Mouse (Mus musculus) heart, embryonic 13.5 days (tissue): Measurements from ENCODE around the gene Rom1. TPM values are rescaled to one million over a fixed set of nuclear protein-coding genes. Genes with fewer than 3 reads are reported as not detected.
"Not testable (repeated sequence)": the region's sequence is repeated elsewhere in the genome, so short reads cannot be mapped to it uniquely, and the experiment has no call there.

Experiments
- ATAC-seq: fragments of 200-750 bp; cut with Nextera tagmentation; 2 replicates; pipeline ENCODE4 v1.8.0; 2017; ENCODE audit warnings: moderate TSS enrichment; ENCODE audit not compliant: insufficient number of reproducible peaks, low FRiP score, low TSS enrichment; ENCODE audit errors: extremely low read depth
- H3K27ac ChIP-seq: fragments of 300-500 bp; sonication (generic); replicated peaks from 2 replicates; pipeline ENCODE4 v1.5.1; 2015; ENCODE audit warnings: moderate library complexity, mild to moderate bottlenecking, inconsistent platforms
- H3K27me3 ChIP-seq: fragments of 300-500 bp; sonication (generic); replicated peaks from 2 replicates; pipeline ENCODE4 v1.6.1; 2015; ENCODE audit warnings: mild to moderate bottlenecking, inconsistent platforms
- H3K36me3 ChIP-seq: fragments of 300-500 bp; sonication (generic); 2 replicates; pipeline ENCODE4 v1.6.1; 2015; ENCODE audit warnings: mild to moderate bottlenecking, inconsistent platforms
- H3K4me1 ChIP-seq: fragments of 300-500 bp; sonication (generic); 2 replicates; pipeline ENCODE4 v1.6.1; 2015; ENCODE audit warnings: inconsistent platforms
- H3K4me2 ChIP-seq: fragments of 300-500 bp; sonication (generic); 2 replicates; pipeline ENCODE4 v1.6.1; 2015; ENCODE audit warnings: inconsistent platforms, mild to moderate bottlenecking, moderate library complexity
- H3K4me3 ChIP-seq: fragments of 300-500 bp; sonication (generic); 2 replicates; pipeline ENCODE4 v1.5.1; 2015; ENCODE audit warnings: moderate library complexity, mild to moderate bottlenecking, inconsistent platforms
- H3K9ac ChIP-seq: fragments of 300-500 bp; sonication (generic); 2 replicates; pipeline ENCODE4 v1.6.1; 2015; ENCODE audit warnings: inconsistent platforms, mild to moderate bottlenecking, moderate library complexity
- H3K9me3 ChIP-seq: fragments of 300-500 bp; sonication (generic); 2 replicates; pipeline ENCODE4 v1.6.1; 2016; ENCODE audit warnings: inconsistent platforms
- WGBS: fragments of 180-500 bp; shearing (Covaris S2); methylation state at CpG from one replicate; pipeline ENCODE4 v1.1.7; 2015; ENCODE audit warnings: mixed read lengths; 5-methylcytosine and 5-hydroxymethylcytosine counted together
- polyA plus RNA-seq: library from polyadenylated mRNA; unstranded; fragments of >200 nt; fragmentation: Nextera tagmentation; extraction: Ambion mirVana; gene quantifications from 2 replicates; pipeline ENCODE4 v1.2.1, GENCODE M21; 2015

The Rom1 gene
- polyA plus RNA-seq, 1 experiment from 2014 or later: 2.7 TPM

GRCm38 (mm10) chr19:8920073-8920736 is 9.0 kb downstream of the Rom1 start, which contains the start of gene B3gat3:
TSS of gene B3gat3 (plus strand) at chr19:8920374.
- peak; percentile 95 for ATAC-seq
- Histone ChIP-seq H3K36me3 (peaks cover 37% of the 10 kb centered on the region), H3K4me3 (peak within 1 kb of the TSS; percentile 72), H3K4me2 (peak within 1 kb of the TSS; percentile 91), H3K9ac (peak within 1 kb of the TSS; percentile 91), H3K9me3 (no peaks in the 10 kb centered on the region), H3K27me3 (no peaks in the 10 kb centered on the region), H3K4me1 (peaks cover 15% of the 10 kb centered on the region), H3K27ac (peak within 1 kb of the TSS; percentile 89)
- 3% methylated on average over 43 of the region's 50 CpGs for WGBS

GRCm38 (mm10) chr19:8919684-8920072 is 9.5 kb downstream of the Rom1 start:
- H3K9ac ChIP-seq: peak overlapping the region; percentile 91

GRCm38 (mm10) chr19:8919000-8919399 is 10.2 kb downstream of the Rom1 start:
- ATAC-seq: no peak
- no peak overlapping the region for H3K4me3 ChIP-seq

More at GRCm38 (mm10) chr19:8919684-8920072, 9.5 kb downstream of the Rom1 start:
- WGBS: 52% methylated on average over 6 of the region's 6 CpGs
- Histone ChIP-seq H3K27ac (peak overlapping the region; percentile 89), H3K9me3 (no peaks in the 10 kb centered on the region), H3K4me2 (peak overlapping the region; percentile 91), H3K36me3 (peaks cover 41% of the 10 kb centered on the region), H3K4me3 (peak overlapping the region; percentile 72), H3K27me3 (no peaks in the 10 kb centered on the region), H3K4me1 (peaks cover 15% of the 10 kb centered on the region)
- ATAC-seq: no peak

GRCm38 (mm10) chr19:8914212-8914611 is 14.9 kb downstream of the Rom1 start:
- H3K27me3 ChIP-seq: no peaks in the 10 kb centered on the region
- H3K4me2 ChIP-seq: no peak overlapping the region
- H3K27ac ChIP-seq: no peak overlapping the region
- ATAC-seq: no peak
- no peak overlapping the region for H3K4me3 ChIP-seq
- WGBS: 92% methylated on average over 3 of the region's 3 CpGs
- no peaks in the 10 kb centered on the region for H3K9me3 ChIP-seq
- peaks cover 81% of the 10 kb centered on the region for H3K36me3 ChIP-seq
- H3K9ac ChIP-seq: no peak overlapping the region
- H3K4me1 ChIP-seq: no peaks in the 10 kb centered on the region

More at GRCm38 (mm10) chr19:8919000-8919399, 10.2 kb downstream of the Rom1 start:
- no peaks in the 10 kb centered on the region for H3K9me3 ChIP-seq
- peaks cover 15% of the 10 kb centered on the region for H3K4me1 ChIP-seq
- H3K4me2 ChIP-seq: no peak overlapping the region
- WGBS: 92% methylated on average over 3 of the region's 3 CpGs
- no peaks in the 10 kb centered on the region for H3K27me3 ChIP-seq
- H3K36me3 ChIP-seq: peaks cover 48% of the 10 kb centered on the region
- no peak overlapping the region for H3K9ac ChIP-seq
- H3K27ac ChIP-seq: no peak overlapping the region

GRCm38 (mm10) chr19:8911810-8912209 is 17.3 kb downstream of the Rom1 start:
- Histone ChIP-seq H3K9me3 (no peaks in the 10 kb centered on the region), H3K27me3 (no peaks in the 10 kb centered on the region), H3K4me3 (no peak overlapping the region), H3K36me3 (peaks cover 100% of the 10 kb centered on the region), H3K9ac (no peak overlapping the region), H3K27ac (no peak overlapping the region), H3K4me2 (no peak overlapping the region), H3K4me1 (no peaks in the 10 kb centered on the region)
- WGBS: 90% methylated on average over 5 of the region's 5 CpGs
- ATAC-seq: no peak

- H3K4me3 ChIP-seq: no peak overlapping the region
- H3K4me2 ChIP-seq: no peak overlapping the region
- no peak overlapping the region for H3K9ac ChIP-seq
- no peak for ATAC-seq
- peaks cover 98% of the 10 kb centered on the region for H3K36me3 ChIP-seq
- 89% methylated on average over 6 of the region's 6 CpGs for WGBS
- no peak overlapping the region for H3K27ac ChIP-seq
- H3K9me3 ChIP-seq: no peaks in the 10 kb centered on the region
- H3K4me1 ChIP-seq: no peaks in the 10 kb centered on the region
- no peaks in the 10 kb centered on the region for H3K27me3 ChIP-seq
Observed at GRCm38 (mm10) chr19:8908531-8908930, 20.6 kb downstream of the Rom1 start.

GRCm38 (mm10) chr19:8903412-8903811 is 25.7 kb downstream of the Rom1 start:
- no peak overlapping the region for H3K4me3 ChIP-seq
- H3K9me3 ChIP-seq: no peaks in the 10 kb centered on the region
- peaks cover 11% of the 10 kb centered on the region for H3K4me1 ChIP-seq
- H3K36me3 ChIP-seq: peaks cover 66% of the 10 kb centered on the region
- H3K27me3 ChIP-seq: no peaks in the 10 kb centered on the region
- 90% methylated on average over 5 of the region's 5 CpGs for WGBS
- H3K4me2 ChIP-seq: no peak overlapping the region
- no peak overlapping the region for H3K27ac ChIP-seq
- H3K9ac ChIP-seq: no peak overlapping the region
- ATAC-seq: no peak

GRCm38 (mm10) chr19:8899079-8899478 is 30.1 kb downstream of the Rom1 start:
- no peak for ATAC-seq
- H3K4me3 ChIP-seq: peak overlapping the region; percentile 97
- peak overlapping the region; percentile 83 for H3K4me2 ChIP-seq
- 0 out of 2 replicates have a peak overlapping the region, but pooled peaks have one; percentile 89 for H3K27ac ChIP-seq
- peaks cover 26% of the 10 kb centered on the region for H3K4me1 ChIP-seq
- H3K36me3 ChIP-seq: peaks cover 52% of the 10 kb centered on the region
- WGBS: 39% methylated on average over 3 of the region's 3 CpGs
- H3K9me3 ChIP-seq: no peaks in the 10 kb centered on the region
- H3K27me3 ChIP-seq: no peaks in the 10 kb centered on the region
- H3K9ac ChIP-seq: peak overlapping the region; percentile 96

- Histone ChIP-seq H3K4me1 (peaks cover 31% of the 10 kb centered on the region), H3K4me2 (peak overlapping the region; percentile 83), H3K9me3 (no peaks in the 10 kb centered on the region), H3K9ac (peak overlapping the region; percentile 96), H3K4me3 (peak overlapping the region; percentile 97), H3K27ac (peak overlapping the region; percentile 89), H3K27me3 (no peaks in the 10 kb centered on the region), H3K36me3 (peaks cover 47% of the 10 kb centered on the region)
- WGBS: 8% methylated on average over 13 of the region's 13 CpGs
- ATAC-seq: 0 out of 2 replicates have a peak, but pooled peaks have one; percentile 0
Observed at GRCm38 (mm10) chr19:8898576-8898975, 30.6 kb downstream of the Rom1 start.

GRCm38 (mm10) chr19:8897865-8898495 is 31.2 kb downstream of the Rom1 start, which contains the start of gene Ganab:
TSS of gene Ganab (plus strand) at chr19:8898071.
- Histone ChIP-seq H3K9me3 (no peaks in the 10 kb centered on the region), H3K4me2 (peak within 1 kb of the TSS; percentile 83), H3K9ac (peak within 1 kb of the TSS; percentile 96), H3K27me3 (no peaks in the 10 kb centered on the region), H3K4me3 (peak within 1 kb of the TSS; percentile 97), H3K27ac (peak within 1 kb of the TSS; percentile 89), H3K36me3 (peaks cover 41% of the 10 kb centered on the region), H3K4me1 (peaks cover 35% of the 10 kb centered on the region)
- peak; percentile 93 for ATAC-seq
- under 1% methylated on average over 53 of the region's 53 CpGs for WGBS

- peaks cover 36% of the 10 kb centered on the region for H3K36me3 ChIP-seq
- ATAC-seq, H3K9me3 ChIP-seq, H3K27me3 ChIP-seq: not testable (repeated sequence)
- H3K9ac ChIP-seq: peak overlapping the region; percentile 96
- peaks cover 38% of the 10 kb centered on the region for H3K4me1 ChIP-seq
- H3K4me3 ChIP-seq: peak overlapping the region; percentile 97
- H3K27ac ChIP-seq: peak overlapping the region; percentile 89
- H3K4me2 ChIP-seq: peak overlapping the region; percentile 83
- WGBS: 26% methylated on average over 21 of the region's 21 CpGs
Observed at GRCm38 (mm10) chr19:8897211-8897864, 31.8 kb downstream of the Rom1 start.
